Mouse (Mus musculus): Measurements from ENCODE around the gene Frs2. TPM values are rescaled to one million over a fixed set of nuclear protein-coding genes. Genes with fewer than 3 reads are reported as not detected.

Frs2 gene
- polyA plus RNA-seq, 1 experiment from 2014 or later = 16.5 TPM

GRCm38 (mm10) chr10:117073176-117073575, 75.2 kb downstream of the Frs2 start:
- Histone ChIP-seq H3K27me3 (replicated peaks; ENCODE audit: control insufficient read depth, insufficient read depth, low read length) (no peaks in the 10 kb centered on the region), H3K36me3 (ENCODE audit: control insufficient read depth, insufficient read depth, low read length) (peaks cover 26% of the 10 kb centered on the region), H3K4me3 (ENCODE audit: low read length) (no peak overlapping the region), H3K4me2 (ENCODE audit: low read length) (no peak overlapping the region), H3K27ac (ENCODE audit: low read depth, low read length) (no peak overlapping the region), H3K9ac (ENCODE audit: low read depth, low read length) (no peak overlapping the region), H3K4me1 (ENCODE audit: control insufficient read depth, insufficient read depth, low read depth, low read length) (no peaks in the 10 kb centered on the region), H3K9me3 (ENCODE audit: control insufficient read depth, low read length) (no peaks in the 10 kb centered on the region)
- 83% methylated on average over 7 of the region's 7 CpGs for WGBS
- no peak for ATAC-seq

GRCm38 (mm10) chr10:117072191-117072888, 76.0 kb downstream of the Frs2 start:
- 94% methylated on average over 18 of the region's 18 CpGs for WGBS
- ATAC-seq = no peak
- H3K9me3 ChIP-seq (ENCODE audit: control insufficient read depth, low read length) = no peaks in the 10 kb centered on the region
- no peaks in the 10 kb centered on the region for H3K27me3 ChIP-seq (replicated peaks; ENCODE audit: control insufficient read depth, insufficient read depth, low read length)
- H3K9ac ChIP-seq (ENCODE audit: low read depth, low read length) = no peak overlapping the region
- no peak overlapping the region for H3K4me2 ChIP-seq (ENCODE audit: low read length)
- no peak overlapping the region for H3K4me3 ChIP-seq (ENCODE audit: low read length)
- H3K36me3 ChIP-seq (ENCODE audit: control insufficient read depth, insufficient read depth, low read length) = peaks cover 25% of the 10 kb centered on the region
- H3K27ac ChIP-seq (ENCODE audit: low read depth, low read length) = no peak overlapping the region
- no peaks in the 10 kb centered on the region for H3K4me1 ChIP-seq (ENCODE audit: control insufficient read depth, insufficient read depth, low read depth, low read length)

GRCm38 (mm10) chr10:117069109-117069508, 79.2 kb downstream of the Frs2 start:
- no peaks in the 10 kb centered on the region for H3K4me1 ChIP-seq (ENCODE audit: control insufficient read depth, insufficient read depth, low read depth, low read length)
- peaks cover 12% of the 10 kb centered on the region for H3K36me3 ChIP-seq (ENCODE audit: control insufficient read depth, insufficient read depth, low read length)
- no peak overlapping the region for H3K9ac ChIP-seq (ENCODE audit: low read depth, low read length)
- WGBS = 96% methylated on average over 3 of the region's 3 CpGs
- no peaks in the 10 kb centered on the region for H3K27me3 ChIP-seq (replicated peaks; ENCODE audit: control insufficient read depth, insufficient read depth, low read length)
- no peak for ATAC-seq
- no peak overlapping the region for H3K27ac ChIP-seq (ENCODE audit: low read depth, low read length)
- no peaks in the 10 kb centered on the region for H3K9me3 ChIP-seq (ENCODE audit: control insufficient read depth, low read length)
- no peak overlapping the region for H3K4me2 ChIP-seq (ENCODE audit: low read length)
- H3K4me3 ChIP-seq (ENCODE audit: low read length) = no peak overlapping the region

GRCm38 (mm10) chr10:117064076-117064475, 84.3 kb downstream of the Frs2 start:
- Histone ChIP-seq H3K36me3 (ENCODE audit: control insufficient read depth, insufficient read depth, low read length) (peaks cover 27% of the 10 kb centered on the region), H3K9me3 (ENCODE audit: control insufficient read depth, low read length) (no peaks in the 10 kb centered on the region), H3K4me2 (ENCODE audit: low read length) (peak overlapping the region; percentile 64), H3K9ac (ENCODE audit: low read depth, low read length) (peak overlapping the region; percentile 56; the same call in 1 of the 2 replicates), H3K4me3 (ENCODE audit: low read length) (peak overlapping the region; percentile 73), H3K27me3 (replicated peaks; ENCODE audit: control insufficient read depth, insufficient read depth, low read length) (no peaks in the 10 kb centered on the region), H3K4me1 (ENCODE audit: control insufficient read depth, insufficient read depth, low read depth, low read length) (no peaks in the 10 kb centered on the region), H3K27ac (ENCODE audit: low read depth, low read length) (peak overlapping the region; percentile 75)
- 4% methylated on average over 7 of the region's 7 CpGs for WGBS
- ATAC-seq = peak; percentile 51

- no peaks in the 10 kb centered on the region for H3K27me3 ChIP-seq (replicated peaks; ENCODE audit: control insufficient read depth, insufficient read depth, low read length)
- under 1% methylated on average over 61 of the region's 68 CpGs for WGBS
Observed at GRCm38 (mm10) chr10:117063254-117064021, 84.9 kb downstream of the Frs2 start, which contains the start of gene Cct2. Gene Cct2, minus strand, starts transcription at chr10:117063814.

GRCm38 (mm10) chr10:117062894-117063253, 85.5 kb downstream of the Frs2 start:
- Histone ChIP-seq H3K27me3 (replicated peaks; ENCODE audit: control insufficient read depth, insufficient read depth, low read length) (no peaks in the 10 kb centered on the region), H3K4me3 (ENCODE audit: low read length) (peak overlapping the region; percentile 73), H3K4me2 (ENCODE audit: low read length) (peak overlapping the region; percentile 57), H3K36me3 (ENCODE audit: control insufficient read depth, insufficient read depth, low read length) (peaks cover 35% of the 10 kb centered on the region), H3K9me3 (ENCODE audit: control insufficient read depth, low read length) (no peaks in the 10 kb centered on the region), H3K27ac (ENCODE audit: low read depth, low read length) (no peak overlapping the region), H3K4me1 (ENCODE audit: control insufficient read depth, insufficient read depth, low read depth, low read length) (peaks cover 4% of the 10 kb centered on the region), H3K9ac (ENCODE audit: low read depth, low read length) (peak overlapping the region; percentile 76)
- ATAC-seq = no peak
- WGBS = 3% methylated on average over 15 of the region's 15 CpGs

More at GRCm38 (mm10) chr10:117063254-117064021, 84.9 kb downstream of the Frs2 start, which contains the start of gene Cct2:
- peaks cover 32% of the 10 kb centered on the region for H3K36me3 ChIP-seq (ENCODE audit: control insufficient read depth, insufficient read depth, low read length)
- peak within 1 kb of the TSS; percentile 78 for H3K27ac ChIP-seq (ENCODE audit: low read depth, low read length)
- H3K4me1 ChIP-seq (ENCODE audit: control insufficient read depth, insufficient read depth, low read depth, low read length) = peaks cover 4% of the 10 kb centered on the region
- peak within 1 kb of the TSS; percentile 76 for H3K9ac ChIP-seq (ENCODE audit: low read depth, low read length)
- H3K4me2 ChIP-seq (ENCODE audit: low read length) = peak within 1 kb of the TSS; percentile 64
- ATAC-seq = peak; percentile 93
- H3K4me3 ChIP-seq (ENCODE audit: low read length) = peak within 1 kb of the TSS; percentile 73
- H3K9me3 ChIP-seq (ENCODE audit: control insufficient read depth, low read length) = no peaks in the 10 kb centered on the region

GRCm38 (mm10) chr10:117055668-117056067, 92.7 kb downstream of the Frs2 start:
- Histone ChIP-seq H3K9ac (ENCODE audit: low read depth, low read length) (no peak overlapping the region), H3K27me3 (replicated peaks; ENCODE audit: control insufficient read depth, insufficient read depth, low read length) (no peaks in the 10 kb centered on the region), H3K4me1 (ENCODE audit: control insufficient read depth, insufficient read depth, low read depth, low read length) (peaks cover 4% of the 10 kb centered on the region), H3K27ac (ENCODE audit: low read depth, low read length) (no peak overlapping the region), H3K36me3 (ENCODE audit: control insufficient read depth, insufficient read depth, low read length) (peaks cover 87% of the 10 kb centered on the region), H3K9me3 (ENCODE audit: control insufficient read depth, low read length) (no peaks in the 10 kb centered on the region), H3K4me3 (ENCODE audit: low read length) (no peak overlapping the region), H3K4me2 (ENCODE audit: low read length) (no peak overlapping the region)
- 94% methylated on average over 4 of the region's 4 CpGs for WGBS
- ATAC-seq = no peak

- Histone ChIP-seq H3K4me2 (ENCODE audit: low read length) (no peak overlapping the region), H3K9ac (ENCODE audit: low read depth, low read length) (no peak overlapping the region), H3K4me1 (ENCODE audit: control insufficient read depth, insufficient read depth, low read depth, low read length) (no peaks in the 10 kb centered on the region; the same call in 1 of the 2 replicates), H3K27me3 (replicated peaks; ENCODE audit: control insufficient read depth, insufficient read depth, low read length) (no peaks in the 10 kb centered on the region), H3K27ac (ENCODE audit: low read depth, low read length) (no peak overlapping the region), H3K4me3 (ENCODE audit: low read length) (no peak overlapping the region), H3K36me3 (ENCODE audit: control insufficient read depth, insufficient read depth, low read length) (peaks cover 38% of the 10 kb centered on the region), H3K9me3 (ENCODE audit: control insufficient read depth, low read length) (no peaks in the 10 kb centered on the region)
- no peak for ATAC-seq
- WGBS = 79% methylated on average over 4 of the region's 4 CpGs
Observed at GRCm38 (mm10) chr10:117049961-117050597, 98.3 kb downstream of the Frs2 start.

GRCm38 (mm10) chr10:117049253-117049652, 99.1 kb downstream of the Frs2 start:
- no peak for ATAC-seq
- H3K9me3 ChIP-seq (ENCODE audit: control insufficient read depth, low read length) = no peaks in the 10 kb centered on the region
- no peak overlapping the region for H3K4me3 ChIP-seq (ENCODE audit: low read length)
- WGBS = 80% methylated on average over 4 of the region's 4 CpGs
- H3K27me3 ChIP-seq (replicated peaks; ENCODE audit: control insufficient read depth, insufficient read depth, low read length) = no peaks in the 10 kb centered on the region
- H3K27ac ChIP-seq (ENCODE audit: low read depth, low read length) = no peak overlapping the region
- peaks cover 31% of the 10 kb centered on the region for H3K36me3 ChIP-seq (ENCODE audit: control insufficient read depth, insufficient read depth, low read length)
- no peak overlapping the region for H3K9ac ChIP-seq (ENCODE audit: low read depth, low read length)
- H3K4me1 ChIP-seq (ENCODE audit: control insufficient read depth, insufficient read depth, low read depth, low read length) = no peaks in the 10 kb centered on the region; the same call in 1 of the 2 replicates
- H3K4me2 ChIP-seq (ENCODE audit: low read length) = no peak overlapping the region
